Mouse (Mus musculus): ENCODE results near the gene Bcas3. TPM values are rescaled to one million over a fixed set of nuclear protein-coding genes. Genes with fewer than 3 reads are reported as not detected.

Gene Bcas3
- polyA plus RNA-seq, 1 experiment from 2014 or later = 44.3 TPM

DNA sequence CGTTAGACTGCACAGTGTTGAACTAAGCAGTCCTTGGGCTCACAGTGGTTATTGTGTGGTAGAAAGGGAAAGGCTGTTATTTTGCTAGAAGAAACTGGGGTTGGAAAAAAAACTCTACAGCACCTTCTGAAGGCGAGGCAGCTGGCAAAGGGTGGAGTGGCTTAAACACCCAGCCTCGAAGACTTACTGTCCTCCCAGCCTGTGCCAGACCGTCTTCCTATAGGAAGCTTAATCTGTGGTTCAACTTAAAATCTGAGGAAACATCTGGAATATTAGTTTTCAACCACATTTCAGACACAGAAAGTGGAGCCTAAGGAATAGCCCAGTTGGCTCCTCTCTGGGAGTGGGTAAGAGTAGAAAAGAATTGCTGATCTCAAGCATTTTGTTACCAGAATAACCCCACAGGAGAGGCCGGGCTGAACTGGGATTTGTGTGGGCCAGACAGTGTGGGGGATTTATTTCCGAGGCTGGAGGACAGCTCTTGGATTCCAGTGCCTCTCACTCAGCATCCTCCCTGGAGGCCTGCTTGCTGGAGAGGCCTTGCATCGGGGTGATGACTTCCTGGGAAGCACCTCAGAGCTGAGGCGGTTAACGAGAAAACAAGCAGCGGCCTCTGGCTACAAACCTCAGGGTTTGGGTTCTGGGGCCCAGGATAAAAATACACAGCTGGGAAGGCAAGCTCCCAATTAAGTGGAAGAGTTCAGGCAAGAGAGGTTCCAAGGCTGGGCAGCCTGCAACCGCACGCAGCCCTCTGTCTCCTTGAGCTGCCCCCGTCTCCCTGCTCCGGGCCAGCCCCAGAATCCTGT, 406.9 kb downstream of the Bcas3 start:
- no peak for ATAC-seq (ENCODE audit: insufficient read depth, low FRiP score, low TSS enrichment)
- 63% methylated on average over 14 of the region's 14 CpGs for WGBS
- Histone ChIP-seq H3K4me2 (ENCODE audit: low read depth) (no peak overlapping the region), H3K36me3 (ENCODE audit: control insufficient read depth, insufficient read depth, low read length) (no peaks in the 10 kb centered on the region), H3K27me3 (ENCODE audit: control insufficient read depth, insufficient read depth, low read length) (peaks cover 3% of the 10 kb centered on the region; the same call in 1 of the 2 replicates), H3K27ac (ENCODE audit: low read depth, low read length) (peak overlapping the region; percentile 29; the same call in 1 of the 2 replicates), H3K9me3 (ENCODE audit: control insufficient read depth, low read length) (no peaks in the 10 kb centered on the region), H3K4me1 (ENCODE audit: control insufficient read depth, insufficient read depth, low read length) (peaks cover 11% of the 10 kb centered on the region), H3K4me3 (ENCODE audit: low read depth, low read length) (no peak overlapping the region), H3K9ac (ENCODE audit: low read length) (0 out of 2 replicates have a peak overlapping the region, but pooled peaks have one; percentile 7)
- DNase-seq (ENCODE audit: low spot score) = no peak

DNA sequence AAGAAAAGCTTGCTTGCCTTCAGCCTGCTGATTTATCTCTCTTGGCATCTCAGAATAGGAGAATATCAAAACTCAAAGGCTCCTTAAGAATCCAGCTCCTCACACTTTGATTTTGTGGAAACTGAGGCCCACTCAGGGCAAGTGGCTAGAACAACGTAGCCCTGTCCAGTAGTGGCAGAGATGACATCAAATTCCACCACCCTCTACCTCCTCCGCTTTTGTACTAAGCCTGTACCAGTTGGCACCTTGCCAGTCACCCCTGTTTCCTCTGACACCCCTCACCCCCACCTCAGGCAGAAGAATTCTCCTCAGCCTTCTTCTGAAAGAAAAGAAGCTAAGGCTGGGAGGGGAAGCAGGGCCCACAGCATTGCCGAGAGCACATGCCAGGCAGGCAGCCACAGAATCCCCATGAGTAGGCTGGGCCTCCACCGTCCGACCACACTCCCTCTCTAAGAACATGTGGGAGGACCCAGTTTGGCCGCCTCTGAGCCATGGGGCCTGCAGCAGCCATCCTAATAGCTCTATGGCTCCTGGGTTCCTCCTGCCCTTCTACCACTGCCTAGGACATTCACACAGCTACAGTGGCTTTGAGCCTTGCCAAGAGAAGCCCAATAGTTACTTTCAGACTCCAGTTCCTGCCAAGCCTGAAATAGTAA, 407.6 kb downstream of the Bcas3 start:
- H3K27me3 ChIP-seq (ENCODE audit: control insufficient read depth, insufficient read depth, low read length) = peaks cover 3% of the 10 kb centered on the region; the same call in 1 of the 2 replicates
- no peak overlapping the region for H3K4me3 ChIP-seq (ENCODE audit: low read depth, low read length)
- ATAC-seq (ENCODE audit: insufficient read depth, low FRiP score, low TSS enrichment) (no peak), DNase-seq (ENCODE audit: low spot score) (no peak)
- peaks cover 8% of the 10 kb centered on the region for H3K4me1 ChIP-seq (ENCODE audit: control insufficient read depth, insufficient read depth, low read length)
- no peaks in the 10 kb centered on the region for H3K36me3 ChIP-seq (ENCODE audit: control insufficient read depth, insufficient read depth, low read length)
- no peak overlapping the region for H3K9ac ChIP-seq (ENCODE audit: low read length)
- 44% methylated on average over 6 of the region's 6 CpGs for WGBS
- H3K27ac ChIP-seq (ENCODE audit: low read depth, low read length) = peak overlapping the region; percentile 29; the same call in 1 of the 2 replicates
- H3K9me3 ChIP-seq (ENCODE audit: control insufficient read depth, low read length) = no peaks in the 10 kb centered on the region
- no peak overlapping the region for H3K4me2 ChIP-seq (ENCODE audit: low read depth)

DNA sequence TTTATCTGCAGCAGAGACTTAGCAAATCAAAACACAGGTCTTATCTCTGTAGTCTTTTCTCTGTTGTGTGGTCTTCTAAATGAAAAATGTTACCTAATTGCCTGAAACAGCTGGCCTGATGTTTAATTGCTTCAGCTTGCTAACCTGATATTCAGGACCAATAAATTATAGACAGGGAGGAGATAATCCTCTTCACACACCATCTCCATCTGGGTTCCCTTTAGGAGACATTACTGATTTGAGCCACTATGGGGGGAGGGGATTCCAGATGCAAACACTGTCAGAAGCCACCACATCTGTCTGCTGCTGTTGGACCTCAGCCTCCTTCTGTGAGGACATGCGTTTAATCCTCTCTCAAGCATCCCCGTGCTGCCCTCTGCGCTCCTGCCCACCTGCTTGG, 408.2 kb downstream of the Bcas3 start:
- no peaks in the 10 kb centered on the region for H3K36me3 ChIP-seq (ENCODE audit: control insufficient read depth, insufficient read depth, low read length)
- H3K4me3 ChIP-seq (ENCODE audit: low read depth, low read length) = no peak overlapping the region
- no peak overlapping the region for H3K9ac ChIP-seq (ENCODE audit: low read length)
- H3K27me3 ChIP-seq (ENCODE audit: control insufficient read depth, insufficient read depth, low read length) = peaks cover 3% of the 10 kb centered on the region; the same call in 1 of the 2 replicates
- no peak overlapping the region for H3K27ac ChIP-seq (ENCODE audit: low read depth, low read length)
- ATAC-seq (ENCODE audit: insufficient read depth, low FRiP score, low TSS enrichment) (no peak), DNase-seq (ENCODE audit: low spot score) (no peak)
- no peak overlapping the region for H3K4me2 ChIP-seq (ENCODE audit: low read depth)
- peaks cover 8% of the 10 kb centered on the region for H3K4me1 ChIP-seq (ENCODE audit: control insufficient read depth, insufficient read depth, low read length)
- WGBS = 85% methylated on average over 3 of the region's 3 CpGs
- H3K9me3 ChIP-seq (ENCODE audit: control insufficient read depth, low read length) = no peaks in the 10 kb centered on the region

DNA sequence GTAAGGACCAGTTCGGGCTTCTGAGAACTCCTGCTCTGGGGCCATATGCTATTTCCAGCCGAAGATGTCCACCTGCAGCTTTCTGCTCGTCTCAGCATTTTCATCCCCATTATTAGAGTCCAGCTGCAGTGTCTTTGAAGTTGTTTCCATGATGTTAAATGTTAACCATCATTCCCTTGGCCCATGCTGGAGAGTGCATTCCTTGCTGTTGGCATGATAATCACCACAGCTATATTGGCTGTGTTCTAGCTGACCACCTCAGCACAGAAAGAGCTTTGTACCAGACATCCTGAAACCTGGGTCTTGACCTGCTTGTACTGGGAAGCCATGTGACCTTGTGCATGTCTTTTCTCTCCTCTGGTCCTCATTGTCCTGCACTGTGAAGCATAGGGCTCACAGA, 410.7 kb downstream of the Bcas3 start:
- H3K9me3 ChIP-seq (ENCODE audit: control insufficient read depth, low read length) = no peaks in the 10 kb centered on the region
- no peaks in the 10 kb centered on the region for H3K36me3 ChIP-seq (ENCODE audit: control insufficient read depth, insufficient read depth, low read length)
- H3K4me3 ChIP-seq (ENCODE audit: low read depth, low read length) = no peak overlapping the region
- no peak overlapping the region for H3K9ac ChIP-seq (ENCODE audit: low read length)
- H3K27ac ChIP-seq (ENCODE audit: low read depth, low read length) = no peak overlapping the region
- WGBS = 77% methylated on average over 3 of the region's 3 CpGs
- peaks cover 13% of the 10 kb centered on the region for H3K4me1 ChIP-seq (ENCODE audit: control insufficient read depth, insufficient read depth, low read length)
- H3K4me2 ChIP-seq (ENCODE audit: low read depth) = no peak overlapping the region
- no peak for DNase-seq (ENCODE audit: low spot score)
- H3K27me3 ChIP-seq (ENCODE audit: control insufficient read depth, insufficient read depth, low read length) = peaks cover 11% of the 10 kb centered on the region; the same call in 1 of the 2 replicates
- ATAC-seq (ENCODE audit: insufficient read depth, low FRiP score, low TSS enrichment) = no peak

DNA sequence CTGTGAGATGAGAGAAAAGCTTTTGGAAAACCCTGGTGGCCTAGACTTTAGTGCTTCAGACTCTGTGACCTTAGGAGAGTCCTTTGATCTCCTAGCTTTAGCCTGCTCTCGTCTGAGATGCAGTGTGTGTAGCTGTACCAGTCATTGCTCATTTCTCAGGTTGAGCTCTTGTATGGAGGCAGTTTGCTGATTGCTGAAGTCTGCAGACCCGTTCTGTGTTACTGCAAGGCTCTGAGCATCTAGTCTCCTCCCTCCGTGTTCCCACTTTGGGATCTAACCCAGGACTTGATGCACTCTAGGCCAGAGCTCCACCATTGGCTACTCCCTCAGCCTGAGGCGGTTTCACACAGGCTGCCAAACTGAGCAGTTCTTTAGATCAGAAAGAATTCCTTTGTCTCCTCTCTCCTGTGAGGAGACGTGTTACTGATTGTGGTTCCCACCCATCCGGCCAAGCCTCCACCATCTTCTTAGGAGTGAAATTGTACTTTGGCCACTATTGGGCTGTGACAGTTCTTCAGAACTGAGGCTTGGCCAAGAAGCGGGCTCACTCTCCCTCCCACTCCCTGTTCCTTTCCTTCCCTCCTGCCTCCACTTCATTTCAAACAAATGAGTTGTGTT, 413.2 kb downstream of the Bcas3 start:
- H3K27me3 ChIP-seq (ENCODE audit: control insufficient read depth, insufficient read depth, low read length) = peaks cover 11% of the 10 kb centered on the region; the same call in 1 of the 2 replicates
- no peaks in the 10 kb centered on the region for H3K36me3 ChIP-seq (ENCODE audit: control insufficient read depth, insufficient read depth, low read length)
- peaks cover 8% of the 10 kb centered on the region; the same call in 1 of the 2 replicates for H3K4me1 ChIP-seq (ENCODE audit: control insufficient read depth, insufficient read depth, low read length)
- no peak overlapping the region for H3K9ac ChIP-seq (ENCODE audit: low read length)
- H3K27ac ChIP-seq (ENCODE audit: low read depth, low read length) = no peak overlapping the region
- WGBS = 21% methylated on average over 7 of the region's 7 CpGs
- no peaks in the 10 kb centered on the region for H3K9me3 ChIP-seq (ENCODE audit: control insufficient read depth, low read length)
- no peak overlapping the region for H3K4me2 ChIP-seq (ENCODE audit: low read depth)
- no peak for DNase-seq (ENCODE audit: low spot score)
- no peak for ATAC-seq (ENCODE audit: insufficient read depth, low FRiP score, low TSS enrichment)
- no peak overlapping the region for H3K4me3 ChIP-seq (ENCODE audit: low read depth, low read length)

DNA sequence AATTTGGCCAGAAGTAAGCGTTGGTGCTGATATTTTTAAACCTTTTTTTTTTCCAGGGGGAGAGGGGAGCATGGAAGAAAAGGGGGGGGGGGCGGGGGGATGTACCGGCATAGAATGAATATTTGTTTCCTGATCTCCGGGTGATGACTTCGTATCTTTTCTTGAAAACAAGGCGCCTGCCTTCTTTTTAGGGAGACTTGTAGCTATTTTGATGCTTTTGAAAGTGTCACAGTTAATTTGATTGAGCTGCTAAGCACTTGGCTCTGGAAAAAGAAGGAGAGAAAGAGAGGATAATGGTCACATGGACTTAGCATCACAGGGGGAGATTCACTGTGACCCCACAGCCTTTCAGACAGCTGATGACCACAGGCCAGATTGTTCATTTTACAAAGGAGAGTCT, 413.8 kb downstream of the Bcas3 start:
- ATAC-seq (ENCODE audit: insufficient read depth, low FRiP score, low TSS enrichment) (no peak), DNase-seq (ENCODE audit: low spot score) (no peak)
- Histone ChIP-seq H3K27me3 (ENCODE audit: control insufficient read depth, insufficient read depth, low read length) (peaks cover 11% of the 10 kb centered on the region; the same call in 1 of the 2 replicates), H3K4me1 (ENCODE audit: control insufficient read depth, insufficient read depth, low read length) (peaks cover 8% of the 10 kb centered on the region; the same call in 1 of the 2 replicates), H3K36me3 (ENCODE audit: control insufficient read depth, insufficient read depth, low read length) (no peaks in the 10 kb centered on the region), H3K27ac (ENCODE audit: low read depth, low read length) (no peak overlapping the region), H3K9ac (ENCODE audit: low read length) (no peak overlapping the region), H3K9me3 (ENCODE audit: control insufficient read depth, low read length) (no peaks in the 10 kb centered on the region), H3K4me2 (ENCODE audit: low read depth) (no peak overlapping the region), H3K4me3 (ENCODE audit: low read depth, low read length) (no peak overlapping the region)
- WGBS = 48% methylated on average over 6 of the region's 6 CpGs

DNA sequence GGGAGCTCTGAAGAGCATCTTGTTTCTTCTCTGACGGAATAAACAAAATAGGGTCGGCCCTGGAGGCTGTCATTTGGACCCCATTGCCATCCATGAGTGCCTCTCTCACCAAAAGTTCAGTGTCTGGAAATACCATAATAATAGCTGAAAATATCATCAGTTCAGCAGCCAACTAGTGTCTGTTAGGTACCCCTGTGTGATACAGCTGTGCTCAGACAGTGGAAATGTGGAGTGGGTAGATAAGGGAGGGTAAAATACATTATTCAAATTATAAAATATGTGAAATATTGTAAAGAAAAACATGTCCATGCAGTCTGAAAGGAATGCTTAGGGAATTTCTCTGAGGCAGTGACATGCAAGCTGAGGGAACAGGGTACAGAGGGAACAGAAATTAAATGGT, 416.8 kb downstream of the Bcas3 start:
- H3K27me3 ChIP-seq (ENCODE audit: control insufficient read depth, insufficient read depth, low read length) = 0 out of 2 replicates have a peak, but pooled peaks cover 8% of the 10 kb centered on the region
- no peak for ATAC-seq (ENCODE audit: insufficient read depth, low FRiP score, low TSS enrichment)
- H3K4me1 ChIP-seq (ENCODE audit: control insufficient read depth, insufficient read depth, low read length) = peaks cover 8% of the 10 kb centered on the region; the same call in 1 of the 2 replicates
- DNase-seq (ENCODE audit: low spot score) = no peak
- no peak overlapping the region for H3K27ac ChIP-seq (ENCODE audit: low read depth, low read length)
- no peaks in the 10 kb centered on the region for H3K9me3 ChIP-seq (ENCODE audit: control insufficient read depth, low read length)
- WGBS = 74% methylated on average over 2 of the region's 2 CpGs
- no peaks in the 10 kb centered on the region for H3K36me3 ChIP-seq (ENCODE audit: control insufficient read depth, insufficient read depth, low read length)
- H3K9ac ChIP-seq (ENCODE audit: low read length) = no peak overlapping the region
- H3K4me2 ChIP-seq (ENCODE audit: low read depth) = no peak overlapping the region
- no peak overlapping the region for H3K4me3 ChIP-seq (ENCODE audit: low read depth, low read length)

DNA sequence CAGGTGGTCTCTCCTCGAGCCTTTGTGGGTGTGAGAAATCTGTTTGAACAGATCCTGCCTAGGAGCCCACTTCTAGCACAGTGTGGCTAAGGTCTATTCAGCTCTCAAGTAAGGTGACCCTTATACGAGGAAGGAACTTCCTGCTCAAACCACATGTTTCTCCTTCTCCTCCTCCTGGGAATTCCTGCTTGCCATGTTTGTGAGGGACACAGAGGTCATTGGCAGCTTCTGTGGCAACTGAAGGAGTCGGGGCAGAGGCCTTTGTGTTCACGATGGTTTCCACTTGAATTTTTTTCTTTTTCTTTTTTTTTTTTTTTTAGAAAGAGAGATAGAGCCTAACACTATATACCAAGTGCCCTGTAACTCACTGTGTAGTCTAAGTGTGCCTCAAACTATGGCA, 420.4 kb downstream of the Bcas3 start:
- H3K27ac ChIP-seq (ENCODE audit: low read depth, low read length) = no peak overlapping the region
- DNase-seq (ENCODE audit: low spot score) (no peak), ATAC-seq (ENCODE audit: insufficient read depth, low FRiP score, low TSS enrichment) (no peak)
- no peak overlapping the region for H3K4me2 ChIP-seq (ENCODE audit: low read depth)
- H3K27me3 ChIP-seq (ENCODE audit: control insufficient read depth, insufficient read depth, low read length) = 0 out of 2 replicates have a peak, but pooled peaks cover 2% of the 10 kb centered on the region
- WGBS = 51% methylated on average over 4 of the region's 4 CpGs
- H3K4me3 ChIP-seq (ENCODE audit: low read depth, low read length) = no peak overlapping the region
- H3K4me1 ChIP-seq (ENCODE audit: control insufficient read depth, insufficient read depth, low read length) = peaks cover 4% of the 10 kb centered on the region; the same call in 1 of the 2 replicates
- no peak overlapping the region for H3K9ac ChIP-seq (ENCODE audit: low read length)
- H3K36me3 ChIP-seq (ENCODE audit: control insufficient read depth, insufficient read depth, low read length) = no peaks in the 10 kb centered on the region
- no peaks in the 10 kb centered on the region for H3K9me3 ChIP-seq (ENCODE audit: control insufficient read depth, low read length)
